Mouse (Mus musculus): ENCODE measurements around the gene Ddx1. TPM values are rescaled to one million over a fixed set of nuclear protein-coding genes. Genes with fewer than 3 reads are reported as not detected.
A peak's percentile ranks its signal among the peaks of the same experiment; 100 is the strongest.
"Not testable (repeated sequence)": the region's sequence is repeated elsewhere in the genome, so short reads cannot be mapped to it uniquely, and the experiment has no call there.

Ddx1 gene
- total RNA-seq, 2 experiments from 2014 or later, result 26.9 to 64.0 TPM

GRCm38 (mm10) chr12:13207099-13207498 lies 41.9 kb downstream of the Ddx1 start:
- no peak for ATAC-seq (ENCODE audit: poor library complexity, severe bottlenecking)

- ATAC-seq (ENCODE audit: poor library complexity, severe bottlenecking), result no peak
These were observed 43.3 kb downstream of the Ddx1 start for GRCm38 (mm10) chr12:13205733-13206132.

- ATAC-seq (ENCODE audit: poor library complexity, severe bottlenecking), result no peak
These were observed 46.7 kb downstream of the Ddx1 start for GRCm38 (mm10) chr12:13202322-13202721.

GRCm38 (mm10) chr12:13200576-13200975 lies 48.4 kb downstream of the Ddx1 start:
- no peak for ATAC-seq (ENCODE audit: poor library complexity, severe bottlenecking)

GRCm38 (mm10) chr12:13199338-13200301 lies 49.4 kb downstream of the Ddx1 start:
- no peak for ATAC-seq (ENCODE audit: poor library complexity, severe bottlenecking)

- ATAC-seq (ENCODE audit: poor library complexity, severe bottlenecking), result no peak
These were observed 50.9 kb downstream of the Ddx1 start for GRCm38 (mm10) chr12:13198157-13198556.

GRCm38 (mm10) chr12:13196146-13196545 lies 52.9 kb downstream of the Ddx1 start:
- no peak for ATAC-seq (ENCODE audit: poor library complexity, severe bottlenecking)

GRCm38 (mm10) chr12:13195506-13195905 lies 53.5 kb downstream of the Ddx1 start:
- ATAC-seq (ENCODE audit: poor library complexity, severe bottlenecking), result no peak

- no peak for ATAC-seq (ENCODE audit: poor library complexity, severe bottlenecking)
These were observed 60.8 kb downstream of the Ddx1 start for GRCm38 (mm10) chr12:13188059-13188700.

- no peak for ATAC-seq (ENCODE audit: poor library complexity, severe bottlenecking)
These were observed 62.8 kb downstream of the Ddx1 start for GRCm38 (mm10) chr12:13186209-13186608.

GRCm38 (mm10) chr12:13184873-13185361 lies 64.1 kb downstream of the Ddx1 start:
- no peak for ATAC-seq (ENCODE audit: poor library complexity, severe bottlenecking)

GRCm38 (mm10) chr12:13184136-13184535 lies 64.9 kb downstream of the Ddx1 start:
- not testable (repeated sequence) for ATAC-seq (ENCODE audit: poor library complexity, severe bottlenecking)

GRCm38 (mm10) chr12:13182220-13182619 lies 66.8 kb downstream of the Ddx1 start:
- ATAC-seq (ENCODE audit: poor library complexity, severe bottlenecking), result no peak

GRCm38 (mm10) chr12:13181721-13182120 lies 67.3 kb downstream of the Ddx1 start:
- no peak for ATAC-seq (ENCODE audit: poor library complexity, severe bottlenecking)

- peak; percentile 77 for ATAC-seq (ENCODE audit: poor library complexity, severe bottlenecking)
These were observed 68.2 kb downstream of the Ddx1 start for GRCm38 (mm10) chr12:13180715-13181335.

- no peak for ATAC-seq (ENCODE audit: poor library complexity, severe bottlenecking)
These were observed 68.7 kb downstream of the Ddx1 start for GRCm38 (mm10) chr12:13180332-13180714.

GRCm38 (mm10) chr12:13177606-13178005 lies 71.4 kb downstream of the Ddx1 start:
- ATAC-seq (ENCODE audit: poor library complexity, severe bottlenecking), result no peak

GRCm38 (mm10) chr12:13176927-13177326 lies 72.1 kb downstream of the Ddx1 start:
- ATAC-seq (ENCODE audit: poor library complexity, severe bottlenecking), result no peak

GRCm38 (mm10) chr12:13176136-13176535 lies 72.9 kb downstream of the Ddx1 start:
- ATAC-seq (ENCODE audit: poor library complexity, severe bottlenecking), result no peak

- ATAC-seq (ENCODE audit: poor library complexity, severe bottlenecking), result no peak
These were observed 75.0 kb downstream of the Ddx1 start for GRCm38 (mm10) chr12:13174022-13174421.

- no peak for ATAC-seq (ENCODE audit: poor library complexity, severe bottlenecking)
These were observed 80.9 kb downstream of the Ddx1 start for GRCm38 (mm10) chr12:13168073-13168472.

All from megakaryocyte, adult 5-6 weeks (primary cell).